Mouse (Mus musculus): ENCODE measurements at regions not wholly inside any gene's neighbourhood (a gene's known extent, or its start where the extent isn't known, plus 50 kb on each side); places are given as distances from the start of the nearest gene placed in this dataset.

- Histone ChIP-seq H3K27me3 (replicated peaks; ENCODE audit: control insufficient read depth, insufficient read depth, low read length) (no peaks in the 10 kb centered on the region), H3K4me3 (ENCODE audit: low read length) (no peak overlapping the region), H3K4me1 (ENCODE audit: control insufficient read depth, insufficient read depth, low read length) (no peaks in the 10 kb centered on the region), H3K4me2 (ENCODE audit: low read depth, low read length) (no peak overlapping the region), H3K27ac (ENCODE audit: low read length) (no peak overlapping the region), H3K36me3 (ENCODE audit: control insufficient read depth, insufficient read depth, low read length) (no peaks in the 10 kb centered on the region), H3K9me3 (ENCODE audit: control insufficient read depth, low read length) (no peaks in the 10 kb centered on the region), H3K9ac (ENCODE audit: low read depth, low read length) (no peak overlapping the region)
- no peak for ATAC-seq
- 82% methylated on average over 5 of the region's 5 CpGs for WGBS
These were observed 292.6 kb upstream of the Pitrm1 start for GRCm38 (mm10) chr13:6255303-6255702.

- peak; percentile 53; the same call in 1 of the 2 replicates for ATAC-seq
These were observed 292.0 kb upstream of the Pitrm1 start for GRCm38 (mm10) chr13:6255728-6256496.

DNA sequence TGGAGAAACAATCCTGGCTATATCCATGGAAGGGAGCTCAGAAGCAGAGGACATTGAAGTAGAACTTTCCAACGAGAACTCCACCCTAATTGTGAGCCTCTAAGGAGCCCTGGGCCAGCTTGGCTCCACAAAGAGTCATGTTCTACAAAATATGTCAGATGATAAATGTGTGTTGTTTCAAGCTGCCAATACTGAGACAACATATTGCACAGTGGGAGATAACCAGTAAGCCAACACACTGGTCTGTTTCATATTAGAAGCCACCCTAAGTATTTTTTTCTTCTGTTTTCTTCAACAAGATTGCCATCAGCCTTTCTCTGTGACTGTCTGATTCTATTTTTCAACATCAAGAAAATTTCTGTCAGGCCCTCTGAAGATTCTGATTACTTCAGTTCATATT lies 289.5 kb upstream of the Pitrm1 start:
- H3K27me3 ChIP-seq (replicated peaks; ENCODE audit: control insufficient read depth, insufficient read depth, low read length): no peaks in the 10 kb centered on the region
- H3K27ac ChIP-seq (ENCODE audit: low read length): no peak overlapping the region
- 72% methylated on average over 1 of the region's 1 CpGs for WGBS
- H3K4me1 ChIP-seq (ENCODE audit: control insufficient read depth, insufficient read depth, low read length): no peaks in the 10 kb centered on the region
- no peaks in the 10 kb centered on the region for H3K36me3 ChIP-seq (ENCODE audit: control insufficient read depth, insufficient read depth, low read length)
- H3K9me3 ChIP-seq (ENCODE audit: control insufficient read depth, low read length): no peaks in the 10 kb centered on the region
- no peak for ATAC-seq
- no peak overlapping the region for H3K9ac ChIP-seq (ENCODE audit: low read depth, low read length)
- H3K4me3 ChIP-seq (ENCODE audit: low read length): no peak overlapping the region
- no peak overlapping the region for H3K4me2 ChIP-seq (ENCODE audit: low read depth, low read length)

More at GRCm38 (mm10) chr13:6255728-6256496, 292.0 kb upstream of the Pitrm1 start:
- no peaks in the 10 kb centered on the region for H3K4me1 ChIP-seq (ENCODE audit: control insufficient read depth, insufficient read depth, low read length)
- no peaks in the 10 kb centered on the region for H3K36me3 ChIP-seq (ENCODE audit: control insufficient read depth, insufficient read depth, low read length)
- no peaks in the 10 kb centered on the region for H3K27me3 ChIP-seq (replicated peaks; ENCODE audit: control insufficient read depth, insufficient read depth, low read length)
- H3K9me3 ChIP-seq (ENCODE audit: control insufficient read depth, low read length): no peaks in the 10 kb centered on the region
- H3K9ac ChIP-seq (ENCODE audit: low read depth, low read length): no peak overlapping the region
- no peak overlapping the region for H3K4me3 ChIP-seq (ENCODE audit: low read length)
- no peak overlapping the region for H3K27ac ChIP-seq (ENCODE audit: low read length)
- H3K4me2 ChIP-seq (ENCODE audit: low read depth, low read length): no peak overlapping the region

- Histone ChIP-seq H3K4me3 (ENCODE audit: low read length) (no peak overlapping the region), H3K4me2 (ENCODE audit: low read depth, low read length) (no peak overlapping the region), H3K9ac (ENCODE audit: low read depth, low read length) (no peak overlapping the region), H3K27me3 (replicated peaks; ENCODE audit: control insufficient read depth, insufficient read depth, low read length) (no peaks in the 10 kb centered on the region), H3K9me3 (ENCODE audit: control insufficient read depth, low read length) (no peaks in the 10 kb centered on the region), H3K27ac (ENCODE audit: low read length) (no peak overlapping the region), H3K36me3 (ENCODE audit: control insufficient read depth, insufficient read depth, low read length) (no peaks in the 10 kb centered on the region), H3K4me1 (ENCODE audit: control insufficient read depth, insufficient read depth, low read length) (no peaks in the 10 kb centered on the region)
- ATAC-seq: no peak
- WGBS: 89% methylated on average over 3 of the region's 3 CpGs
These were observed 287.6 kb upstream of the Pitrm1 start for GRCm38 (mm10) chr13:6260321-6260865.

DNA sequence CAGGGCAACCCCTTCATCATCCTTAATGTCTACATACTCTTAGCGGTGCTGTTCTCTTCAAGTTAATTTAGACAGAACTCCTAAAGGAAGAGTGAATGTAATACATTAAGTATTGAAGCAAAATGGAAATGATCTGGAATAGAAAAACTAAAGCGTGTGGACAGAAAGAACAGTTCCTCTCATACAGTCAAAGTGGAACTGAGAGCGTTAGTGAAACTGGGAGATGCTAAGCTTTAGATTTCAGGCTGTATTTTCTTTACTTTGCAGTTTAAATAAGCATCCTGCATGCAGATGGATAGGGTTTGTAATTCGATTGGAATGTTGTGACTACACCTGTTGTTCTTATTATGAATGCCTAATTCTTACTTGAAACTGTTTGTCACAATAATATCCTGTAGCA lies 286.5 kb upstream of the Pitrm1 start:
- no peak for ATAC-seq
- Histone ChIP-seq H3K36me3 (ENCODE audit: control insufficient read depth, insufficient read depth, low read length) (no peaks in the 10 kb centered on the region), H3K27ac (ENCODE audit: low read length) (no peak overlapping the region), H3K9me3 (ENCODE audit: control insufficient read depth, low read length) (no peaks in the 10 kb centered on the region), H3K4me2 (ENCODE audit: low read depth, low read length) (no peak overlapping the region), H3K4me3 (ENCODE audit: low read length) (no peak overlapping the region), H3K27me3 (replicated peaks; ENCODE audit: control insufficient read depth, insufficient read depth, low read length) (no peaks in the 10 kb centered on the region), H3K9ac (ENCODE audit: low read depth, low read length) (no peak overlapping the region), H3K4me1 (ENCODE audit: control insufficient read depth, insufficient read depth, low read length) (no peaks in the 10 kb centered on the region)
- WGBS: 85% methylated on average over 4 of the region's 4 CpGs

GRCm38 (mm10) chr13:6270546-6270945 lies 277.4 kb upstream of the Pitrm1 start:
- Histone ChIP-seq H3K36me3 (ENCODE audit: control insufficient read depth, insufficient read depth, low read length) (no peaks in the 10 kb centered on the region), H3K4me2 (ENCODE audit: low read depth, low read length) (no peak overlapping the region), H3K9me3 (ENCODE audit: control insufficient read depth, low read length) (no peaks in the 10 kb centered on the region), H3K9ac (ENCODE audit: low read depth, low read length) (no peak overlapping the region), H3K27ac (ENCODE audit: low read length) (no peak overlapping the region), H3K27me3 (replicated peaks; ENCODE audit: control insufficient read depth, insufficient read depth, low read length) (no peaks in the 10 kb centered on the region), H3K4me3 (ENCODE audit: low read length) (no peak overlapping the region), H3K4me1 (ENCODE audit: control insufficient read depth, insufficient read depth, low read length) (no peaks in the 10 kb centered on the region)
- no peak for ATAC-seq
- 89% methylated on average over 1 of the region's 1 CpGs for WGBS

GRCm38 (mm10) chr13:6272932-6273331 lies 275.0 kb upstream of the Pitrm1 start:
- Histone ChIP-seq H3K9me3 (ENCODE audit: control insufficient read depth, low read length) (no peaks in the 10 kb centered on the region), H3K4me1 (ENCODE audit: control insufficient read depth, insufficient read depth, low read length) (no peaks in the 10 kb centered on the region), H3K27me3 (replicated peaks; ENCODE audit: control insufficient read depth, insufficient read depth, low read length) (no peaks in the 10 kb centered on the region), H3K9ac (ENCODE audit: low read depth, low read length) (no peak overlapping the region), H3K4me3 (ENCODE audit: low read length) (no peak overlapping the region), H3K27ac (ENCODE audit: low read length) (no peak overlapping the region), H3K4me2 (ENCODE audit: low read depth, low read length) (no peak overlapping the region), H3K36me3 (ENCODE audit: control insufficient read depth, insufficient read depth, low read length) (no peaks in the 10 kb centered on the region)
- WGBS: 77% methylated on average over 1 of the region's 1 CpGs
- ATAC-seq: no peak

DNA sequence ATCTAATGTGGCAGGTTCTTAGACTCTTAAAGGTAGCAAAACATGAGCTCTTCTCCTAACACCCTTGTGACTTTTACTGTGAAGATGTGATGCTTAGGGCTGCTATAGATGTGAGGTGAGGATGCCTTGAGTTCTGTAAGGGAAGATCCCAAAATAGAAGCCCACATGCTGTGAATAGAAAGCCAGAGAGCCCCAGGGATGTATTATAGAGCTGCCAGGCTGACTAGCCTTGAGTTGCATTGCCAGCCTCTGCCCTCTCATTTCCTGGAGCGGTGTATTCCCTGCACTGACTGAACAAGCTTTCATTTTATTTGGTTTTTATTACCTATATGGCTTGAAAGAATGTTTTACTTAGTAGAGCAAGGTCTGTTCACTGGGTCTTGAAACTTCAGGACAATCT lies 267.9 kb upstream of the Pitrm1 start:
- Histone ChIP-seq H3K4me1 (ENCODE audit: control insufficient read depth, insufficient read depth, low read length) (no peaks in the 10 kb centered on the region), H3K36me3 (ENCODE audit: control insufficient read depth, insufficient read depth, low read length) (no peaks in the 10 kb centered on the region), H3K4me3 (ENCODE audit: low read length) (no peak overlapping the region), H3K9ac (ENCODE audit: low read depth, low read length) (no peak overlapping the region), H3K4me2 (ENCODE audit: low read depth, low read length) (no peak overlapping the region), H3K27me3 (replicated peaks; ENCODE audit: control insufficient read depth, insufficient read depth, low read length) (no peaks in the 10 kb centered on the region), H3K27ac (ENCODE audit: low read length) (no peak overlapping the region), H3K9me3 (ENCODE audit: control insufficient read depth, low read length) (no peaks in the 10 kb centered on the region)
- 94% methylated on average over 1 of the region's 1 CpGs for WGBS
- no peak for ATAC-seq

- Histone ChIP-seq H3K4me2 (ENCODE audit: low read depth, low read length) (no peak overlapping the region), H3K9ac (ENCODE audit: low read depth, low read length) (no peak overlapping the region), H3K27me3 (replicated peaks; ENCODE audit: control insufficient read depth, insufficient read depth, low read length) (no peaks in the 10 kb centered on the region), H3K9me3 (ENCODE audit: control insufficient read depth, low read length) (no peaks in the 10 kb centered on the region), H3K36me3 (ENCODE audit: control insufficient read depth, insufficient read depth, low read length) (no peaks in the 10 kb centered on the region), H3K27ac (ENCODE audit: low read length) (no peak overlapping the region), H3K4me1 (ENCODE audit: control insufficient read depth, insufficient read depth, low read length) (no peaks in the 10 kb centered on the region), H3K4me3 (ENCODE audit: low read length) (no peak overlapping the region)
- ATAC-seq: no peak
- 64% methylated on average over 6 of the region's 6 CpGs for WGBS
These were observed 259.8 kb upstream of the Pitrm1 start for GRCm38 (mm10) chr13:6288109-6288508.

- no peak overlapping the region for H3K4me3 ChIP-seq (ENCODE audit: low read length)
- WGBS: 61% methylated on average over 3 of the region's 3 CpGs
- no peaks in the 10 kb centered on the region for H3K36me3 ChIP-seq (ENCODE audit: control insufficient read depth, insufficient read depth, low read length)
- ATAC-seq: no peak
- H3K4me2 ChIP-seq (ENCODE audit: low read depth, low read length): no peak overlapping the region
- H3K9ac ChIP-seq (ENCODE audit: low read depth, low read length): no peak overlapping the region
- no peaks in the 10 kb centered on the region for H3K4me1 ChIP-seq (ENCODE audit: control insufficient read depth, insufficient read depth, low read length)
- H3K9me3 ChIP-seq (ENCODE audit: control insufficient read depth, low read length): no peaks in the 10 kb centered on the region
- no peak overlapping the region for H3K27ac ChIP-seq (ENCODE audit: low read length)
- no peaks in the 10 kb centered on the region for H3K27me3 ChIP-seq (replicated peaks; ENCODE audit: control insufficient read depth, insufficient read depth, low read length)
These were observed 255.9 kb upstream of the Pitrm1 start for GRCm38 (mm10) chr13:6292098-6292497.
